Mouse (Mus musculus): ENCODE measurements around the gene Gm45233. TPM values are rescaled to one million over a fixed set of nuclear protein-coding genes. Genes with fewer than 3 reads are reported as not detected.
A peak's percentile ranks its signal among the peaks of the same experiment; 100 is the strongest.

Gm45233 gene
- total and polyA plus RNA-seq, 2 experiments from 2014 or later, result 0.44 to 6.6 TPM

GRCm38 (mm10) chr7:43417298-43417697 is 26.6 kb upstream of the Gm45233 start:
- Histone ChIP-seq H3K4me3 (ENCODE audit: low read depth, low read length) (no peak overlapping the region), H3K4me2 (ENCODE audit: low read depth, low read length, poor library complexity, severe bottlenecking) (no peak overlapping the region), H3K36me3 (ENCODE audit: insufficient read depth, low read length) (no peaks in the 10 kb centered on the region), H3K9ac (replicated peaks; ENCODE audit: low read length, poor library complexity, severe bottlenecking) (no peak overlapping the region), H3K27me3 (ENCODE audit: insufficient read depth, low read length) (no peaks in the 10 kb centered on the region), H3K9me3 (ENCODE audit: low read length) (no peaks in the 10 kb centered on the region), H3K4me1 (ENCODE audit: insufficient read depth, low read length) (no peaks in the 10 kb centered on the region), H3K27ac (ENCODE audit: low read depth, low read length) (no peak overlapping the region)
- TF ChIP-seq CTCF (IDR thresholded peaks at IDR 0.05), result no peak
- 88% methylated on average over 10 of the region's 10 CpGs for WGBS
- DNase-seq (ENCODE audit: low spot score) (no peak), ATAC-seq (ENCODE audit: low FRiP score) (no peak)

DNA sequence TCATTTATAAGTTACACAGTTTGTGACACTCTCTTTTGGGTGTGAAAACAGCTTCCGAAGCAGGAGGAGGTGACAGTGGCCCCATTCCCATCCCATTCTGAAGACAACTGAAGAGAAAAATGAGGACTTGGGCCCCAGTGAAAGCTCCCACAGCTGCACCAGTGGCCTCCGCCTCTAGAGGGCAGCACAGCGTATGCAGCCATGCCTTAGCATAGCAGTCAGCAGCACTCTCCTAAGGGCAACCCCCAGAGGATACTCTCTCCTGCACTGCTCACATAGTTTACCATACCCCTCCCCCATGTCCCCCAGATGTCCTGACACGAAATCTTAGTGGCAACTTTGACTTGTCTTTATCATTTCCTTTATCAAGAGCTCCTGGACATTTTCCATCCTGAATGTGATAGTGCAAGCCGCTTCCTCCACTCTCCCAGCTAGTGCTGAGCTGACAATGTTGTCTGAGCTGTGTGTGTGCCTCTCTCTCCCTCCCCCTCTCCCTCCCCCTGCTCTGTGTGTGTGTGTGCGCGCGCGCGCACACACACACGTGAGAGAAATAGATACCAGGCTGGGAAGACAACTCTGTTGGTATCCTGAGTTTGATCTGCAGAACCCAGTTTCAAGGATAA is 20.8 kb upstream of the Gm45233 start:
- Histone ChIP-seq H3K9ac (replicated peaks; ENCODE audit: low read length, poor library complexity, severe bottlenecking) (no peak overlapping the region), H3K9me3 (ENCODE audit: low read length) (no peaks in the 10 kb centered on the region), H3K4me2 (ENCODE audit: low read depth, low read length, poor library complexity, severe bottlenecking) (peak overlapping the region; percentile 36), H3K27me3 (ENCODE audit: insufficient read depth, low read length) (no peaks in the 10 kb centered on the region), H3K4me1 (ENCODE audit: insufficient read depth, low read length) (no peaks in the 10 kb centered on the region), H3K36me3 (ENCODE audit: insufficient read depth, low read length) (no peaks in the 10 kb centered on the region), H3K27ac (ENCODE audit: low read depth, low read length) (no peak overlapping the region), H3K4me3 (ENCODE audit: low read depth, low read length) (no peak overlapping the region)
- ATAC-seq (ENCODE audit: low FRiP score) (peak; percentile 91), DNase-seq (ENCODE audit: low spot score) (peak; percentile 78)
- 10% methylated on average over 11 of the region's 11 CpGs for WGBS
- peak; percentile 92 for TF ChIP-seq CTCF (IDR thresholded peaks at IDR 0.05)

DNA sequence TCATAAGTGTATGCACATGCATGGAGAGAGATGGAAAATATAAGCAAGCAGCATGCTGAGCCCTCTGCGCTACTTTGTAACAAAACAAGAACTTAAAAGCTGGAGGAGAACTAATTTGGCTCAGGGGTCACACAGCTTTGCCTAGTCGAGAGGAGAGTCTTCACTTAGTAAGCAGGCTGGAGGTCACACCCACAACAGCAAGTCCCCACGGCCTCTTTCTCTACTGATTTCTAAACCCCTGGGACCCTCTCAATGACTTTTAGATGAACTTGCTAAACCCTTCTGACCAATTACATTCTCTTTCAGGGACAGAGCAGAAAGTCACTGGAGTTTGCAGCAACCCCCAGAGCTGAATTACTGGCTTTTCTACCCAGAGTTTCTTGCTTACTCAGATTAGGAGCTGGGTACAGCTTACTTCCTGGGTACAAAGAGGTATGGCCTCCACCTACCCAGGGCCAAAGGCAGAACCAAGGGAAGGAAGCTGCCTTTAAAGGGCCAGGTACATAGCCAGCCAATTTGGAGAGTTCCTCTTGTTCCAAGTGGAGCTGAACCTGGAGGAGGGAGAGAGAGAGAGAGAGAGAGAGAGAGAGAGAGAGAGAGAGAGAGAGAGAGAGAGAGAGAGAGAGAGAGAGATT is 19.8 kb upstream of the Gm45233 start:
- no peak overlapping the region for H3K27ac ChIP-seq (ENCODE audit: low read depth, low read length)
- no peaks in the 10 kb centered on the region for H3K36me3 ChIP-seq (ENCODE audit: insufficient read depth, low read length)
- no peaks in the 10 kb centered on the region for H3K9me3 ChIP-seq (ENCODE audit: low read length)
- no peaks in the 10 kb centered on the region for H3K27me3 ChIP-seq (ENCODE audit: insufficient read depth, low read length)
- H3K4me3 ChIP-seq (ENCODE audit: low read depth, low read length), result no peak overlapping the region
- no peaks in the 10 kb centered on the region for H3K4me1 ChIP-seq (ENCODE audit: insufficient read depth, low read length)
- 51% methylated on average over 3 of the region's 3 CpGs for WGBS
- no peak for ATAC-seq (ENCODE audit: low FRiP score)
- no peak for DNase-seq (ENCODE audit: low spot score)
- no peak for TF ChIP-seq CTCF (IDR thresholded peaks at IDR 0.05)
- H3K4me2 ChIP-seq (ENCODE audit: low read depth, low read length, poor library complexity, severe bottlenecking), result no peak overlapping the region
- no peak overlapping the region for H3K9ac ChIP-seq (replicated peaks; ENCODE audit: low read length, poor library complexity, severe bottlenecking)

DNA sequence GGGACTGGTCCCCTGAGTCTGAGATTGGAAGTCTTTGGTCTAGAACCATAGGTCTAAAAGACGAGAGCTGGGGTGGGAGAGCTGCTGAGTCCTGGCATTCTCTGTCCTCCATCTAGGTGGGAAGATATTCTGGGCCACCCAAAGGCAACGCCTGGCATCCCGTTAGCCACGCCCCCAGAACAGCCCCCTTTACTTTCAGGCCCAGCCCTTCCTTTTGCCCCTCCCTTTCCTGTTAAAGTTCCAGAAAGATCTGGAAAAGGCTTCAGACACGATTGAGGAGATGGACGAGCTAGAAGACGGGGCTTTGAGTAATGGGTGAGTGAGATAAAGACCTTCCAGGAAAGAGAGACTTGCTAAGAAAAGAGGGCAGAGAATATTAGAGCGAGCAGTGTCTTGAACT is 16.5 kb upstream of the Gm45233 start, which contains the start of gene Lim2:
TSS of gene Lim2 (plus strand) at position 265 of the 400 bp plus-strand sequence.
- WGBS, result 86% methylated on average over 8 of the region's 8 CpGs
- TF ChIP-seq CTCF (IDR thresholded peaks at IDR 0.05), result no peak

DNA sequence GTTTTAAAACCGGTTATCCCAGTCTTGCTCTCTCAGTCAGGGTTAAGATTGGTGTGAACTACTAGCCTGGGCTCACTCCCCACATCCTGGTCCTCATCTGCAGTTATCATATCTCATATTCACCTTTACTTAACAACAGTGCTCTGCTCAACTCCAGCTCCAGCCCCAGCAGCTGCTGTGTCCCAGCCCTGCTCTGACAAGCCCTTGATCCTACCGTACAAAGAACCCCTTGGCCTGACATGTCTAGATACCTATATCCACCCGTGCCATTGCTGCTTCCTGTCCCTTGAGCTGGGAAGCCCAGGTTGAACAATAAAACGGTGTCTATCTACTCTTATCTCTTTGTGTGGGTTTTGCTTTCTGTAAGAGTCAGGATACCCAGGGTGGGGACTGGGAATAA is 14.4 kb upstream of the Gm45233 start:
- H3K36me3 ChIP-seq (ENCODE audit: insufficient read depth, low read length), result no peaks in the 10 kb centered on the region
- no peak for TF ChIP-seq CTCF (IDR thresholded peaks at IDR 0.05)
- no peak for ATAC-seq (ENCODE audit: low FRiP score)
- H3K27ac ChIP-seq (ENCODE audit: low read depth, low read length), result no peak overlapping the region
- H3K9me3 ChIP-seq (ENCODE audit: low read length), result no peaks in the 10 kb centered on the region
- H3K27me3 ChIP-seq (ENCODE audit: insufficient read depth, low read length), result no peaks in the 10 kb centered on the region
- no peak overlapping the region for H3K4me3 ChIP-seq (ENCODE audit: low read depth, low read length)
- H3K9ac ChIP-seq (replicated peaks; ENCODE audit: low read length, poor library complexity, severe bottlenecking), result no peak overlapping the region
- H3K4me2 ChIP-seq (ENCODE audit: low read depth, low read length, poor library complexity, severe bottlenecking), result no peak overlapping the region
- H3K4me1 ChIP-seq (ENCODE audit: insufficient read depth, low read length), result no peaks in the 10 kb centered on the region
- WGBS, result 56% methylated on average over 4 of the region's 4 CpGs
- DNase-seq (ENCODE audit: low spot score), result no peak

More for the DNA sequence above, 16.5 kb upstream of the Gm45233 start, which contains the start of gene Lim2:
- ATAC-seq (ENCODE audit: low FRiP score) (no peak), DNase-seq (ENCODE audit: low spot score) (no peak)
- H3K27me3 ChIP-seq (ENCODE audit: insufficient read depth, low read length), result no peaks in the 10 kb centered on the region
- no peaks in the 10 kb centered on the region for H3K36me3 ChIP-seq (ENCODE audit: insufficient read depth, low read length)
- no peaks in the 10 kb centered on the region for H3K9me3 ChIP-seq (ENCODE audit: low read length)
- H3K4me3 ChIP-seq (ENCODE audit: low read depth, low read length), result no peak within 1 kb of the TSS
- no peak within 1 kb of the TSS for H3K4me2 ChIP-seq (ENCODE audit: low read depth, low read length, poor library complexity, severe bottlenecking)
- H3K4me1 ChIP-seq (ENCODE audit: insufficient read depth, low read length), result no peaks in the 10 kb centered on the region
- no peak within 1 kb of the TSS for H3K27ac ChIP-seq (ENCODE audit: low read depth, low read length)
- H3K9ac ChIP-seq (replicated peaks; ENCODE audit: low read length, poor library complexity, severe bottlenecking), result no peak within 1 kb of the TSS

DNA sequence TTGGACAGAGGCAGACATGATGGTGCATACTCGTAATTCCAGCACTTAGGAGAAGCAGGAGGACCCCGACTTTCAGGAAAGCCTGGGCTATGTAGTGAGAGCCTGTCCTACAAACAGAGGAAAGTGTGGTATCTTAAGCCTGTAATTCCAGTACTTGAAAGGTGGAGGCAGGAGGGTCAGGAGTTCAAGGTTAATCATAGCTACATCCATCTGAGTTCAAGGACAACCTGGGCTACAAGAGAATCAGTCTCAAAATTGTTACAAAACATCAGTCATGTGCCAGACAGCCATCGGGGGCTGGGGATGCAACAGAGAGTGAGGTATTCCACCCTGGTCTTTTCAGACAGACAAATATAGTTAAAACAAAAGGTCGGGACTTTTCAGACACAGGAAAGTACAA is 11.0 kb upstream of the Gm45233 start:
- H3K27me3 ChIP-seq (ENCODE audit: insufficient read depth, low read length), result no peaks in the 10 kb centered on the region
- no peak overlapping the region for H3K4me2 ChIP-seq (ENCODE audit: low read depth, low read length, poor library complexity, severe bottlenecking)
- H3K9me3 ChIP-seq (ENCODE audit: low read length), result no peaks in the 10 kb centered on the region
- TF ChIP-seq CTCF (IDR thresholded peaks at IDR 0.05), result no peak
- H3K36me3 ChIP-seq (ENCODE audit: insufficient read depth, low read length), result no peaks in the 10 kb centered on the region
- no peak overlapping the region for H3K4me3 ChIP-seq (ENCODE audit: low read depth, low read length)
- WGBS, result 75% methylated on average over 4 of the region's 4 CpGs
- H3K27ac ChIP-seq (ENCODE audit: low read depth, low read length), result no peak overlapping the region
- DNase-seq (ENCODE audit: low spot score) (no peak), ATAC-seq (ENCODE audit: low FRiP score) (no peak)
- H3K9ac ChIP-seq (replicated peaks; ENCODE audit: low read length, poor library complexity, severe bottlenecking), result no peak overlapping the region
- no peaks in the 10 kb centered on the region for H3K4me1 ChIP-seq (ENCODE audit: insufficient read depth, low read length)

Measured in midbrain, postnatal 0 days (tissue).